Mouse (Mus musculus) liver, embryonic 14.5 days (tissue): ENCODE results near the gene St8sia4.

Experiments
- CTCF ChIP-seq: IDR thresholded peaks from 2 replicates; pipeline ENCODE4 v1.5.1; 2016; ENCODE audit warnings: antibody characterized with exemption, low read depth, control low read depth
- EP300 ChIP-seq: IDR thresholded peaks from 2 replicates; pipeline ENCODE4 v1.6.1; 2016; ENCODE audit warnings: antibody characterized with exemption, low read depth

GRCm38 (mm10) chr1:95572619-95573540, 94.5 kb downstream of the St8sia4 start:
- TF ChIP-seq CTCF: no peak
- no peak for TF ChIP-seq EP300
